Mouse (Mus musculus) cortical plate, adult 2 months (tissue): ENCODE data around the gene Car10.

ENCODE experiments used
- CTCF ChIP-seq: fragments of 200-500 bp; IDR thresholded peaks from 2 replicates; pipeline ENCODE4 v1.5.1; 2011; ENCODE audit warnings: mild to moderate bottlenecking, control low read depth, low read length; ENCODE audit not compliant: insufficient read depth; ENCODE audit errors: extremely low read depth
- POLR2A ChIP-seq: fragments of 200-500 bp; IDR thresholded peaks from 2 replicates; pipeline ENCODE4 v1.6.1; 2011; ENCODE audit warnings: mild to moderate bottlenecking, low read length, control low read depth; ENCODE audit not compliant: insufficient read depth; ENCODE audit errors: extremely low read depth

DNA sequence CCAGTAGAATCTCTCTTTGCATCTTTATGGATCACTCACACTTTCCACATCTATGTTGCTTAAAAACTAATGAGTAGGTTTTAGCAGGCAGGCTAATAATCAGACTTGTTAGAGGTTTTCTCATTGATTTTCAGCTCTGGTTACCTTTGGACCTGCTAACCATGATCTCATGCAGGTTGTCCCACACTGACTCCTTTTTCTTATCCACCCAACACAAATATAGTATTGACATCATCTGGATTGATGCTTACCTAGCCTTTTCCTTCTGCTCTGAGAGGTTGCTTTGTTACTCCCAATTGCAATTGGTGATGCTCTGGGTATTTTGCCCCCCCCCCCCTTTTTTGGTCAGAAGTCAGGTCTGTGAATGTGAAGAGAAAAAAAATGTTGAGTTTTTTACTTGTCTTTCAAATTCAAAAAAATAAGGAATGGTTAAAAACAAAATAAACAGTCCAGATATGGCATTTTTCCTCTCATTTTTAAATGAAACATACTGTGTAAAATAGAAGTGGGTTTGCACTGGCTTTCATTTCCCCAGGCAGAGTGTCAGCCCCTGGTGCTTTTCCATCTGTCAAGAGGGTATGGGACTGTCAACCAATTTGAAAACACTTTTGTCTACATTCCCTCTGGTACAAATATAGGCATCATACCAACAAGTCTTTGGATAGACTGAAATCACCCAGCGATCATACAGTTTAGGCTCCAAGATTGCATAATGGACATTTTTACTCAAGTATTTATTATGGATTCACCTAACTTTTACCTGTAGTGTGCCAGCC lies 75.9 kb downstream of the Car10 start:
- TF ChIP-seq CTCF = no peak
- TF ChIP-seq POLR2A = no peak
